15 mouse cellular contexts compared by ENCODE assay signal in genomic region chr3:34655311-34656075, GRCm38 (mm10). TPM values are rescaled to one million over a fixed set of nuclear protein-coding genes. Genes with fewer than 3 reads are reported as not detected.
DNase-seq lines count a peak whose midpoint lies in the region; ATAC-seq and TF ChIP-seq lines count a peak whose summit lies in the region.
"Had no signal": no experiment of that assay in that cellular context is flagged by ENCODE, and none has a peak within 500 bp of the region (broad histone marks: within the 10 kb centered on the region; RNA-seq: fewer than 3 reads in every experiment).

No protein-coding gene starts in this region.

- H3K27me3 ChIP-seq in forebrain, embryonic 10.5 days (ENCODE audit: poor library complexity, severe bottlenecking), result peaks cover 82% of the 10 kb centered on the region
- H3K27me3 ChIP-seq in hindbrain, embryonic 16.5 days (replicated peaks; ENCODE audit: control insufficient read depth, insufficient read depth, low read length), result peaks cover 24% of the 10 kb centered on the region

- ATAC-seq in hindbrain, embryonic 16.5 days, result no peak
- ATAC-seq in monocyte, adult 5-6 weeks (replicated peaks; ENCODE audit: insufficient number of reproducible peaks, low FRiP score, low TSS enrichment, poor library complexity, severe bottlenecking), result no peak

- no peak for TF ChIP-seq POLR2A in olfactory bulb, adult 2 months (IDR thresholded peaks at IDR 0.05; ENCODE audit: insufficient read depth, low read depth, low read length)

- peaks cover 43% of the 10 kb centered on the region for H3K36me3 ChIP-seq in forebrain, embryonic 10.5 days (replicated peaks)
- H3K36me3 ChIP-seq in hindbrain, embryonic 16.5 days (ENCODE audit: control insufficient read depth, insufficient read depth, low read length), result no peaks in the 10 kb centered on the region

- peak overlapping the region; percentile 99 for H3K27ac ChIP-seq in forebrain, embryonic 10.5 days
- peak overlapping the region; percentile 77 for H3K27ac ChIP-seq in hindbrain, embryonic 16.5 days (ENCODE audit: low read depth, low read length)
- H3K27ac ChIP-seq in olfactory bulb, adult 2 months (ENCODE audit: insufficient read depth, low read depth, low read length), result peak overlapping the region; percentile 84

- DNase-seq in embryo, embryonic 11 days, result peak; percentile 32
- peak; percentile 57 for DNase-seq in forebrain, embryonic 10.5 days (ENCODE audit: extremely low spot score, low spot score)
- DNase-seq in spleen, postnatal 14 days (ENCODE audit: low spot score in 2 of 2), result no peak
- no peak for DNase-seq in MN1 (ENCODE audit: low spot score)
- DNase-seq: adrenal gland, adult 8-10 months; cerebellum, adult 11-12 months; gastrocnemius, postnatal 14 days; heart, postnatal 36 days; kidney, postnatal 25 days; left cerebral cortex, postnatal 4 days had no signal

- H3K4me1 ChIP-seq in forebrain, embryonic 10.5 days, result peaks cover 54% of the 10 kb centered on the region
- peaks cover 6% of the 10 kb centered on the region; the same call in 1 of the 2 replicates for H3K4me1 ChIP-seq in hindbrain, embryonic 16.5 days (ENCODE audit: control insufficient read depth, insufficient read depth, low read depth, low read length)
- peaks cover 12% of the 10 kb centered on the region for H3K4me1 ChIP-seq in olfactory bulb, adult 2 months (ENCODE audit: control insufficient read depth, insufficient read depth, low read length)

- no peaks in the 10 kb centered on the region for H3K9me3 ChIP-seq in forebrain, embryonic 10.5 days
- no peaks in the 10 kb centered on the region for H3K9me3 ChIP-seq in hindbrain, embryonic 16.5 days (ENCODE audit: control insufficient read depth, low read length)

- no peak for TF ChIP-seq CTCF in olfactory bulb, adult 2 months (IDR thresholded peaks at IDR 0.05; ENCODE audit: insufficient read depth, low read depth, low read length)

- WGBS in forebrain, embryonic 10.5 days, result 5% methylated on average over 11 of the region's 11 CpGs
- WGBS in hindbrain, embryonic 16.5 days, result 9% methylated on average over 11 of the region's 11 CpGs
- WGBS in olfactory bulb, adult 2 months, result 18% methylated on average over 11 of the region's 11 CpGs

- H3K4me2 ChIP-seq in hindbrain, embryonic 16.5 days (ENCODE audit: low read length), result peak overlapping the region; percentile 57

- peak overlapping the region; percentile 7 for H3K9ac ChIP-seq in hindbrain, embryonic 16.5 days (ENCODE audit: low read depth, low read length)

- H3K4me3 ChIP-seq in forebrain, embryonic 10.5 days, result peak overlapping the region; percentile 79
- peak overlapping the region; percentile 41 for H3K4me3 ChIP-seq in hindbrain, embryonic 16.5 days (ENCODE audit: low read length)
- no peak overlapping the region for H3K4me3 ChIP-seq in olfactory bulb, adult 2 months (ENCODE audit: insufficient read depth, low read depth, low read length)
- H3K4me3 ChIP-seq: erythroblast, embryonic 14.5 days had no signal

RNA-seq across cellular contexts. Expression of gene Sox2, which starts 5.3 kb away (rescaled TPM):
- polyA plus RNA-seq in forebrain, embryonic 10.5 days (2016; fragmentation: Nextera tagmentation; extraction: Ambion mirVana), result 29.2 and 29.3 TPM in 2 replicates
- 8.2 and 8.6 TPM in 2 replicates for polyA plus RNA-seq in hindbrain, embryonic 16.5 days (2015; fragmentation: Nextera tagmentation; extraction: Ambion mirVana)
- polyA plus RNA-seq in olfactory bulb, adult 2 months (2012; ENCODE audit: insufficient read depth, insufficient read length, low replicate concordance, missing spikeins), result not detected in 2 replicates
- not detected in 3 replicates for total RNA-seq in monocyte, adult 5-6 weeks (2017)
- total RNA-seq: MEL had no signal
- polyA plus RNA-seq: erythroblast, embryonic 14.5 days had no signal

Comparison
In these comparisons a context has a peak if more than half of its experiments do, and no peak if none do; other contexts are left out.
1. DNase-seq: peak in embryo, embryonic 11 days (single experiment) and forebrain, embryonic 10.5 days (single experiment); none in spleen, postnatal 14 days (0 of 2) and MN1 (single experiment).
2. Peak in every context shown above with its lines, with median percentiles within 50 percentile points of each other: H3K27ac ChIP-seq.